Mouse (Mus musculus) limb, embryonic 10.5 days (tissue): ENCODE data around the gene Baz2a. TPM values are rescaled to one million over a fixed set of nuclear protein-coding genes. Genes with fewer than 3 reads are reported as not detected.
A peak's percentile ranks its signal among the peaks of the same experiment; 100 is the strongest.
"Not testable (repeated sequence)": the region's sequence is repeated elsewhere in the genome, so short reads cannot be mapped to it uniquely, and the experiment has no call there.

Experiments used
- DNase-seq: peaks from one replicate; pipeline ENCODE4 v3.0.0-alpha.2; 2017; ENCODE audit warnings: low spot score
- H3K27ac ChIP-seq: fragments of 300-500 bp; sonication (generic); 2 replicates; pipeline ENCODE4 v1.5.1; 2016; ENCODE audit warnings: mild to moderate bottlenecking
- H3K27me3 ChIP-seq: fragments of 300-500 bp; sonication (generic); 2 replicates; pipeline ENCODE4 v1.6.1; 2016; ENCODE audit warnings: low read depth, mild to moderate bottlenecking; ENCODE audit not compliant: poor library complexity, severe bottlenecking
- H3K36me3 ChIP-seq: fragments of 300-500 bp; sonication (generic); 2 replicates; pipeline ENCODE4 v1.6.1; 2016; ENCODE audit warnings: mild to moderate bottlenecking, moderate library complexity
- H3K4me1 ChIP-seq: fragments of 300-500 bp; sonication (generic); 2 replicates; pipeline ENCODE4 v1.6.1; 2016
- H3K4me3 ChIP-seq: fragments of 300-500 bp; sonication (generic); 2 replicates; pipeline ENCODE4 v1.5.1; 2016; ENCODE audit warnings: mild to moderate bottlenecking, moderate library complexity
- H3K9me3 ChIP-seq: fragments of 300-500 bp; sonication (generic); replicated peaks from 2 replicates; pipeline ENCODE4 v1.6.1; 2016; ENCODE audit warnings: mild to moderate bottlenecking
- WGBS: fragments of 180-500 bp; shearing (Covaris S2); methylation state at CpG from one replicate; pipeline ENCODE4 v1.1.7; 2016; 5-methylcytosine and 5-hydroxymethylcytosine counted together
- polyA plus RNA-seq: library from polyadenylated mRNA; unstranded; fragments of >200 nt; fragmentation: Nextera tagmentation; extraction: Ambion mirVana; gene quantifications from 2 replicates; pipeline ENCODE4 v1.2.1, GENCODE M21; 2016

Gene Baz2a
- polyA plus RNA-seq, 1 experiment from 2014 or later: 12.3 TPM

DNA sequence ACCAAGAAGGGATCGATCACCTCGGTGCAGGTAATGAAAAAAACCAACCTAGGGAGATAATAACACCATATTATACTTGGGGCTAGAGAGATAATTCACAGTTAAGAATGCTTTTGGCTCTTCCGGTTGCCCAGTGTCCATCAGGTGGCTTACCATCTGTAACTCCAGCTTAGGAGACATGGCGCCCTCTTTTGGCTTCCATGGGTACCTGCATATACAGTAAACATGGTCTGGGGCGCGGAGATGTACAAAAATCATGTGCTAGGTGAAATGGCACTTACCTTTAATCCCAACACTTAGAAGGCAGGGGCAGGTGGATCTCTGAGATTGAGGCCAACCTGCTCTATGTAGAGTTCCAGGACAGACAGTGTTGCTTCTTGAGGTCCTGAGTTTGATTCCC, 5.0 kb upstream of the Baz2a start:
- no peak for DNase-seq
- no peaks in the 10 kb centered on the region for H3K9me3 ChIP-seq
- peaks cover 23% of the 10 kb centered on the region for H3K4me1 ChIP-seq
- H3K4me3 ChIP-seq: no peak overlapping the region
- H3K27ac ChIP-seq: no peak overlapping the region
- H3K27me3 ChIP-seq: no peaks in the 10 kb centered on the region
- H3K36me3 ChIP-seq: peaks cover 75% of the 10 kb centered on the region
- WGBS: 86% methylated on average over 6 of the region's 6 CpGs

DNA sequence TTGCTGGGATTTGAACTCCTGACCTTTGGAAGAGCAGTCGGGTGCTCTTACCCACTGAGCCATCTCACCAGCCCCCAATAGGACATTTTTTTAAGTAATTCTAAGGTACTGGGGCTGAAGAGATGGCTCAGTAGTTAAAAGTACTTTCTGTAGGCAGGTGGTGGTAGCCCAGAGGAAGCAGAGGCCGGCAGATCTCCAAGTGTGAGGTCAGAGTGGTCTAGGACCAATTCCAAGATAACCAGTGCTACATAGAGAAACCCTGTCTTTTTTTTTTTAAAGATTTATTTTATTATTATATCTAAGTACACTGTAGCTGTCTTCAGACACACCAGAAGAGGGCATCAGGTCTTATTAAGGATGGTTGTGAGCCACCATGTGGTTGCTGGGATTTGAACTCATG, 4.2 kb upstream of the Baz2a start:
- not testable (repeated sequence) for H3K4me3 ChIP-seq, DNase-seq, H3K9me3 ChIP-seq, H3K27ac ChIP-seq, H3K27me3 ChIP-seq
- WGBS: 89% methylated on average over 2 of the region's 2 CpGs
- Histone ChIP-seq H3K4me1 (peaks cover 24% of the 10 kb centered on the region), H3K36me3 (peaks cover 75% of the 10 kb centered on the region)

DNA sequence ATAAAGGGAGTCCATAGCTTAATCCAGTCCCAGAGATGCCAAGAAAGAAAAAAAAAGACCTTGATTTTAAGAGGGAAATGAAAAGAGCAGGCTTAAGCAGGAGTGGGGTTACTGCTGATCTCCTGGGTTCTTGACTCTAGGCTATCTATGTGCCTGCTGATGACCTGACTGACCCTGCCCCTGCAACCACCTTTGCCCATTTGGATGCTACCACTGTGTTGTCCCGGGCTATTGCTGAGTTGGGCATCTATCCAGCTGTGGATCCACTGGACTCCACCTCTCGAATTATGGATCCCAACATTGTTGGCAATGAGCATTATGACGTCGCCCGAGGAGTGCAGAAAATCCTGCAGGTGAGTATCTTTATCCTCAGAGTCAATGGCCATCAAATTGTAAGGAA, 3.2 kb upstream of the Baz2a start:
- WGBS: 96% methylated on average over 5 of the region's 5 CpGs
- H3K27me3 ChIP-seq: no peaks in the 10 kb centered on the region
- no peak overlapping the region for H3K27ac ChIP-seq
- H3K4me3 ChIP-seq: no peak overlapping the region
- H3K36me3 ChIP-seq: peaks cover 75% of the 10 kb centered on the region
- no peaks in the 10 kb centered on the region for H3K9me3 ChIP-seq
- H3K4me1 ChIP-seq: peaks cover 30% of the 10 kb centered on the region
- no peak for DNase-seq

DNA sequence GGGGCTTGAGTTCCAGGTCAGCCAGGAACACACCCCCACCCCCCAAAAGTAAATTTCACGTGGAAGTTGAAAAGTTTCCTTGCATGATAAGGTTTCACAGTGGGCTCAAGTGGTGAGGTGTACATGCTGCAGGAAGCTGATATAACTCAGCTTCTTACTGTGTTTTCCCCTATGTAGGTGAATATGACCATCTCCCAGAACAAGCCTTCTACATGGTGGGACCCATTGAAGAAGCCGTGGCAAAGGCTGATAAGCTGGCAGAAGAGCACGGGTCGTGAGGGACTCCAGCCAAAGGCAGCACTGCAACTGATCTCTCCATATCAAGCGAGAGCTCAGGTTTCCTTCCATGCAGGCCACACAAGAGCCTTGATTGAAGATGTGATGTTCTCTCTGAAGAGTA, 1.5 kb upstream of the Baz2a start:
- H3K4me3 ChIP-seq: no peak overlapping the region
- no peak for DNase-seq
- H3K27ac ChIP-seq: no peak overlapping the region
- no peaks in the 10 kb centered on the region for H3K27me3 ChIP-seq
- H3K9me3 ChIP-seq: no peaks in the 10 kb centered on the region
- WGBS: 81% methylated on average over 5 of the region's 5 CpGs
- peaks cover 62% of the 10 kb centered on the region for H3K36me3 ChIP-seq
- peaks cover 43% of the 10 kb centered on the region for H3K4me1 ChIP-seq

DNA sequence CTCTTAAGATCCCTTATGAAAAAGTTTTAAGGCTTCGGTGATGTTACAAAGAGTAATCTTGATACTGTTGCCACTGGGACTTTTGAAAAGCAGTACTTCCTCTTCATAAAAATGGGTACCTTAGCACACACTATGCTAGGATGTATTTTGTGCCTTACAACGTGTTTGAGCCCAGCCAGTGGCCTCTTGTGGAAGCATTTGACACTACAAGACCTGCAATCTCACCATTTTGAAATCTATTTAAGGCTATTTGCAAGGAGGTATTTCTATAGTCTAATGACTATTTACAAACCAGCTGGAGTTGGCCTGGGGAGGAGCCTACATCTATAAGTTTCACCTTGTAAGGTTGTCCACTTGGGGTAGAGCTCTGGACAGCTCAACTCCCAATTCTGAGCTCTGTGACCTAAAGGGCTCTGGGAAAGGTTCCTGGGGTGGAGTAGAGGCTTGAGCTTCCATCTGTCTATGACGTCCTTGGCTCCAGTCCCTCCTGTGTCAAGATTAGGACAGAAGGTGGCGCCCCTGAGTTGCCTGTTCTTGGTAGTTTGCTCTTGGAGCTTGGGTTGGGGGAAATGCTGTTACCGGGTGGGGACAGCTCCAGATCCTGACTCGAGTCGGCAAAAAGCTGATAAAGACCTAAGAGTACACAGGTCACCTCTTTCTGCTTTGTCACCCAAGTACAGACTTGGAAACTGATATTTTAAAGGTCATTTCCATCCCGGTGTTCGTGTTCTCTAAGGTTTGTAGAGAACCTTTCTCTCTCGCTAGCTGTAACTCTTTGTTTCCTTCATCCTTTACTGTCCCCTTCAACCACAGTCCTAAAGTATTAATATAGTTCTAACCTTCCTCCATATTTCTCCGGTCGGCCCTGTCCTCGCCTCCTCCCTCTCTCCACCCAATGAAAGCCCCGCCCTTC, 470 bp upstream of the Baz2a start:
- peaks cover 49% of the 10 kb centered on the region for H3K4me1 ChIP-seq
- peak overlapping the region; percentile 90 for H3K27ac ChIP-seq
- DNase-seq: peak; percentile 83
- no peaks in the 10 kb centered on the region for H3K27me3 ChIP-seq
- H3K4me3 ChIP-seq: peak overlapping the region; percentile 86
- H3K9me3 ChIP-seq: no peaks in the 10 kb centered on the region
- peaks cover 51% of the 10 kb centered on the region for H3K36me3 ChIP-seq
- 9% methylated on average over 14 of the region's 14 CpGs for WGBS

DNA sequence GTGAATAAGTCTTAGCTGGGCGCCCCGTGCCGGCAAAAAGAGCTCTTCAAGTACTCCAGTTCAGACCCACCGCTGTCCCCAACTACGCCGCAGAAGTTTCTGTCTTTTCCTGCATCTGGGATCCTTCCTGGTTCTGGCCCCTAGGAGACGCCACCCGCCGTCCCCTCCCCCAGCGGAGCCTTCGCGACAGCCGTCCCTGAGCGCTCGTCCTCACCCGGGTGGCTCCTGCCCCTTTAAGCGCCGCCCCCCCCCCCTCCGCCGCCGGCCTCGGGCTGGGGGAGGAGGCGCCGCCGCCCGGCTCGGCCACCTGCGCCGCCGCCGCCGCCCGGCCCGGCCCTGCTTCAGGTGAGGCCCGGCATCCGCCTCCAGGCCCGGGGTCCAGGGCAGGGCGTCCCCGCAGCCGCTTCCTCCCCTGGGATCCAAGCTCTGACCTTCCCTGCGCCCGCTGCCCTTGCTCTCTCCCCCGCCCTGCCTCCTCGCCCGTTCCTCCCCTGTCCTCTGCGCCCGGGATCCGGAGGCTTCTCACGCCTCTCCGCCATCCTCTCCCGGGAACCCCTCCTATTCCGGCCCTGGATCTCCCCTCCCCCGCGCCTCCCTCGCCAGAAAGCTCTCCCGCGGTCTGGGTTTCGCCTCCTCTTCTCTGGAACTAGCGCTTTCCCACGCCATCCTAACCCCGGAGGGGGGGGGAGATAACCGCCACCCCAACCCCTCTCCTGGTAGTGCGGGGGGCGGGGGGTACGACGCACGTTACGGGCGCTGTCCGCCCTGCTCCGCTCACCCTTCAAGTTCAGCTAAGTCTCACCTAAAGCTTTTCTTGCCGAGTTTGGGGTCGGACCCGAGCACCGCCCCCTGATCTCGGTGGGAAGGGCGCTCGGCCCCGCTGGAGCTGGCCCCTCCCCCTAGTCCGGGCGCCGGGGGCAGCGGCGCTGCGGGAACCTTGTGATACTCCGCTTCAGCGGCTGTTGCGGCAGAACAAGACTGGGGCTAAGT, 1.4 kb downstream of the Baz2a start:
- H3K4me3 ChIP-seq: peak overlapping the region; percentile 86
- DNase-seq: peak; percentile 84
- H3K9me3 ChIP-seq: no peaks in the 10 kb centered on the region
- H3K27me3 ChIP-seq: no peaks in the 10 kb centered on the region
- WGBS: under 1% methylated on average over 70 of the region's 88 CpGs
- H3K27ac ChIP-seq: peak overlapping the region; percentile 90
- peaks cover 32% of the 10 kb centered on the region for H3K36me3 ChIP-seq
- H3K4me1 ChIP-seq: peaks cover 61% of the 10 kb centered on the region

DNA sequence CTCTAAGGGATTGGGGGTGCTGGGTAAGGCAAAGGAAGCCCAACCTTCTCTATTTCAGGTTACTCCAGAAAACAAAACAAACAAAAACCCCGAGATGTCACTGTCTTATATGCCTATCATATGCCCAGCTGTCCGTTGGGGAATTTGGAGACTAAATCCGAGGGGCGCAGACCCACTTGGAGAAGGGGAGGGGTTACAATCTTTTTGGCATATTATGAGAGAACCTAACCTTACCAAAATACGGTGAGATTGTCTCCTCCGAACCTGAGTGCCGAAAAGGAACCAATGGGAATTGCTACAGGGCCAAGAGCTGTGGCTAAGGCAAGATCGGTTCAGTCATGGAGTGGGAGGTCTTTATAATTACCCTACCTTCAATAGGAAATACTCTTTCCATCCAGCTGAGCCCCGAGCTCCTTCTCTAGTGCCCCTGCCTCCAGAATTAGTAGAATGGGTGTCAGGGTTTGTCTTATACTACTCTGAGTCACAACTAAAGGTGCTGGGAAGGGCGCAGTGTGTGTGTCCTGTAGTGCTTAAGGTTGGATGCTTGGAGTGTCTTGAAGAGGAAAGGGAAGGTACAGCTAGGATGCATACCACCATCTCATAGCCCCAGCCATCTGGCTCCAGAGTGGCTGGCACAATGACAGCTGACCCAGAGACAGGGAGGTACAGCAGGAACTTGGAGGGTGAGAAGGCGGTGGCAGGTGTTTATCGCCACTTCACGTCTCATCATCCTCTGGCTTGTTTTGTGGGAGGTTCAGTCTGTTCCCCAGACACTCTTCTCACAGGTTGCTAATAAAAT, 2.3 kb downstream of the Baz2a start:
- H3K4me1 ChIP-seq: peaks cover 69% of the 10 kb centered on the region
- no peak for DNase-seq
- WGBS: 32% methylated on average over 13 of the region's 13 CpGs
- no peaks in the 10 kb centered on the region for H3K9me3 ChIP-seq
- H3K36me3 ChIP-seq: peaks cover 24% of the 10 kb centered on the region
- H3K27me3 ChIP-seq: no peaks in the 10 kb centered on the region
- H3K27ac ChIP-seq: peak overlapping the region; percentile 90
- peak overlapping the region; percentile 86 for H3K4me3 ChIP-seq

DNA sequence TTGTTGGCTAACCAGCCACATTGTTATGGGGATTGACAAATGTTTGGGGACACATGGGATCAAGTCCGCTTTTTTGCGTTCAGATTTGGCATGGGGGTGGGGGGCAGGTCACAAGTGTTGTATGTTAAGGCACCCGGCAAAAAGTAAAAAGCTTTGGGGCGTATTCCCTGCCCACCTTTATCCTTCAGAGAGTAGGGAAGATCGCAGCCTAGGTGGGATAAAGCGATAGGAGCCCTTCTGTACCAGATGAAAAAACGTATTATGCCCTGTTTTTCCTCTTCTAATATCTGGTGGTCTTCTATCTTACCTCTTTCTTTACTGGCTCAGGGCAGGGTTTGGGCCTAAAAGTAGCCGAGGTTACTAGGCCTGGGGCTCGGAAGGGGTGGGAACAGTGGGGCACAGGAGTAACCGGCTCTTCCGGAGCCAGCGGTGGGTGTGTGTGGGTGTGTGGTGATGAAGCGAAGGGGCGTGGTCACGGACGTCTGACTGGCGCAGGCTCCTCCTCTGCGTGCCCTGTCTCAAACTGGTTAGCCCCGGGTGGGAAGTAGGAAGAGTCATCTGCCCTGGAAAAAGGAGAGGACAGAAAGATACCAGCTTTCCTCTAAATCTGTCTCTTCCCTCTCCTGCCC, 3.1 kb downstream of the Baz2a start:
- peak; percentile 84 for DNase-seq
- Histone ChIP-seq H3K4me1 (peaks cover 69% of the 10 kb centered on the region), H3K36me3 (peaks cover 19% of the 10 kb centered on the region), H3K9me3 (no peaks in the 10 kb centered on the region), H3K27ac (peak overlapping the region; percentile 42; the same call in 1 of the 2 replicates), H3K4me3 (peak overlapping the region; percentile 86), H3K27me3 (no peaks in the 10 kb centered on the region)
- 10% methylated on average over 19 of the region's 19 CpGs for WGBS

DNA sequence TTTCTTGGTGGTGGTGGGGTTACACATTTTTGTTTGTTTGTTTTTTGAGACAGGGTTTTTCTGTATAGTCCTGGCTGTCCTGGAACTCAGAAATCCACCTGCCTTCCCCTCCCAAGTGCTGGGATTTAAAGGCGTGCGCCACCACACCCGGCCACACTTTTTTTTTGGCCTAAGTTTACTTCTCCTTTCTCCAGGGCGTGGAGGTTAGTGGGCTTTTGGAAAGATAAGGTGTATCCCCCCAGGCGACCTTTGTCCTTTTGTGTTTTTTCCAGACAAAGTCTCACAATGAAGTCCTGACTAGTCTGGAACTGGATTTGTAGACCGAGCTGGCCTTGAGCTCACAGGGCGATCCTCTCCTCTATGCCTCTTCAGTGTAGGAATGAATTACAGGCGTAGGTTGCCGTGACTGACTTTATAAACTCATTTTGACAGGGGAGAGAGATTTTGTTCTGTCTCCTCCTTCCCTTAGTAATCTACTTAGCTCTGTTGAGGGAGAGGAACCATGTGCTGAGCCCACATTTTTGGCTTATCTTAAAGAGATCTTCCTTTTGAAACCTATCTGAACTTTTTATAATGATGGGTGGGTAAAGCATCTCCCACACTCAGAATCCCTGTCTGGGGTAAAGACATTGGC, 3.7 kb downstream of the Baz2a start:
- peaks cover 69% of the 10 kb centered on the region for H3K4me1 ChIP-seq
- no peak for DNase-seq
- no peaks in the 10 kb centered on the region for H3K9me3 ChIP-seq
- WGBS: 41% methylated on average over 9 of the region's 9 CpGs
- H3K4me3 ChIP-seq: peak overlapping the region; percentile 86
- H3K36me3 ChIP-seq: peaks cover 13% of the 10 kb centered on the region
- H3K27ac ChIP-seq: peak overlapping the region; percentile 34; the same call in 1 of the 2 replicates
- H3K27me3 ChIP-seq: no peaks in the 10 kb centered on the region

DNA sequence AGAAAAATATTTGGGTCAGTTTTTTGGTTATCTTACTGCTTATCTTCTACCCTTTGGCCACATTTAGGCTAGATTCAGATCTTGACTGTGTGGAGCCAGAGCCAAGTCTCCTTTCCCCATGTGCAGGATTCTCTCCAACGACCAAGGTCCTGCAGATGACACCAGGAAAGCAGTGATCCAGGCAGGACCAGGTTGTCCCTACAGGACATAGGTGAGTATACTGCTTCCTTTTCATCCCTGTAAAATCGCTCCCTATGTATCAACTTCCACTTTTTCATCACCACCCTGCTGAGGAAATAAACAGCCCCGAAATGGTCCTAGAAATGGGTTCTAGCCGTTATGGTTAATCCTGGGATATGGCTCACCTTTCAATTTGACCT, 4.9 kb downstream of the Baz2a start:
- Histone ChIP-seq H3K4me3 (peak overlapping the region; percentile 99), H3K4me1 (peaks cover 62% of the 10 kb centered on the region), H3K9me3 (no peaks in the 10 kb centered on the region), H3K27me3 (no peaks in the 10 kb centered on the region), H3K36me3 (peaks cover 7% of the 10 kb centered on the region), H3K27ac (peak overlapping the region; percentile 92; the same call in 1 of the 2 replicates)
- DNase-seq: no peak
- WGBS: 12% methylated on average over 4 of the region's 4 CpGs

DNA sequence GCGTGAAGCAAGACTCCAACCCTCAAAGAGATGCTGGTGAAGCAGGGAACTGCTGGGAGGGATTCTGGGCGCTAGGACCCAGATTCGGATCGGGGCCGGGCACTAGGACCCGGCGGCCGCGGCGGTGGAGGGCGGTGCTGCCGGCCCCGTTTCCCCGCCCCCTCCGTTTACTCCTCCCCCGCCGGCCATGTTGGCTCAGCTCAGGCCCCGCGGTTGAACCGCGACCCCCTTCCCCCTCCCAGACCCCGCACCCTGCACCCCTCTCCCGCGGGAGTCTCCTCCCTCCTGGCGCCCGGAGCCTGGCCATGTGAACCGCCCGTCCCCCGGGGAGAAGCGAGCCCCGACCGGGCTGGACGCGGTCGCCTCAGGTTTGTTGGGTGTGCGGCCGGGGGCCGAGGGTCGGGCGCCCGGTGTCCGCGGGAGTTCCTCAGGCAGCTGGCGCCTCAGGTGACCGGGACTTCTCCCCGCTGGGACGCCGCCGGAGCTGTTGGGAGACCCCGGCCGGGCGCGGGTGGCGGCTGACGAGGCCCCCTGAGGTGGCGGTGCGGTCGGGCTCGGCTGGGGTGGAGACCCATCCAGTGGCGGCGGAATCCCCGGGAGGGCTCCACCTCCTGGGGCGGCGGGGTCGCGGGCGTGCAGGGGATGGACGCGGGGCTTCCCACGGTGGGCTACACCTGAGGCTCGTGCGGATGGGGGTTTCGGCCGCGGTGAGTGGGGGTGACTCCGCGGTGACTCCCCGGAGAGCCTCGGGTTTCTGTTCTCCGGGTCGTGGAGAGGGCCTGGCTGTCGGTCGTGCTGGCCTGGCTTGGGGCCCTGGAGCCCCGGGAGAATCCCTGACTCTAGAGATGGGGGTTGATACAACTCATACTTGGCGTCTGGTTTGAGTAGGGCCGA, 5.6 kb downstream of the Baz2a start:
- no peaks in the 10 kb centered on the region for H3K9me3 ChIP-seq
- H3K4me3 ChIP-seq: peak overlapping the region; percentile 99
- no peaks in the 10 kb centered on the region for H3K27me3 ChIP-seq
- peaks cover 14% of the 10 kb centered on the region for H3K36me3 ChIP-seq
- H3K27ac ChIP-seq: peak overlapping the region; percentile 92
- peak; percentile 98 for DNase-seq
- H3K4me1 ChIP-seq: peaks cover 55% of the 10 kb centered on the region
- WGBS: under 1% methylated on average over 82 of the region's 86 CpGs
